ENCODE assay signal across 8 mouse cellular contexts in the genomic region with DNA sequence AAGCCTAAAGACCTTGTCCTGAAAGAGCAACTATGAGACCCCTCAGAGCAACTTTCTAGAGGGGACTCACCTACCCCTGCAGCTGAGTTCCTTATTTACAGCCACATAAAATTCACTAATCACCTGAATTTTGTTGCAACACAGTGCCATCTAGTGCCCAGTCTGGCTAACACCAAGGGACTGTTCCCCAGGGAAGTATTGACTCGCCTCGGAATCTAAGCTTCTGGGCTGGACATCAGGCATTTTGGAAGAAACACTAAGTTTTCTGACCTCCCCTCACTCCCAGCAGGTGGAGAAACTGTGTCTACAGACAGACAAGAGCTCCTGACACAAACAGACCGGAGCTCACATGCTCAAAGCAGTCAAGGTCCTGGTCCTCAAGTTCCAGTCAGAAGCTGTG.
DNase-seq lines count a peak whose midpoint lies in the region; ATAC-seq lines count a peak whose summit lies in the region.

No protein-coding gene starts in this region.

- DNase-seq in CD4-positive helper T cell, adult 2 months (ENCODE audit: low read depth, low spot score): peak; percentile 74
- DNase-seq in gastrocnemius, postnatal 25 days: peak; percentile 7
- peak; percentile 52 to 66 for DNase-seq in kidney, postnatal 25 days
- peak; percentile 86 for DNase-seq in lung, postnatal 10 days
- DNase-seq in right cerebral cortex, adult 2 months (ENCODE audit: low spot score in 2 of 2): peak; percentile 81
- peak; percentile 43 to 71 for DNase-seq in urinary bladder, postnatal 36 days (ENCODE audit: low spot score in 2 of 2)

- ATAC-seq in activated CD4-positive, CD25-positive, alpha-beta regulatory T cell, adult 4 months: peak; percentile 15
- peak; percentile 68 for ATAC-seq in common myeloid progenitor, adult 5-6 weeks (replicated peaks; ENCODE audit: low read depth, poor library complexity, severe bottlenecking)

Comparison
In these comparisons a context has a peak if more than half of its experiments do, and no peak if none do; other contexts are left out.
1. Peak in every context shown above with its lines: DNase-seq and ATAC-seq.
2. DNase-seq: peak in every context shown above with its lines; median percentile 86 in lung, postnatal 10 days; 81 in right cerebral cortex, adult 2 months; 74 in CD4-positive helper T cell, adult 2 months; 59 in kidney, postnatal 25 days; 57 in urinary bladder, postnatal 36 days; 7 in gastrocnemius, postnatal 25 days.